ENCODE assay signal across 32 mouse cellular contexts in genomic region chr16:29826927-29827326, GRCm38 (mm10).
DNase-seq lines count a peak whose midpoint lies in the region; ATAC-seq lines count a peak whose summit lies in the region.
"Had no signal": no experiment of that assay in that cellular context is flagged by ENCODE, and none has a peak within 500 bp of the region (broad histone marks: within the 10 kb centered on the region; RNA-seq: fewer than 3 reads in every experiment).

No protein-coding gene starts in this region.

- DNase-seq in kidney, postnatal 25 days: no peak
- peak; percentile 41 for DNase-seq in retina, postnatal 1 day
- no peak for DNase-seq in retina, embryonic 14.5 days (ENCODE audit: low spot score)
- DNase-seq in cerebellum, adult 9-11 months: peak; percentile 57
- DNase-seq in ovary, adult 18-20 months (ENCODE audit: low spot score): no peak
- DNase-seq in spleen, postnatal 4 days (ENCODE audit: low spot score in 2 of 2): no peak
- DNase-seq: adrenal gland, adult 2 months; adrenal gland, postnatal 36 days; B cell, adult 2 months; gastrocnemius, adult 2 months; gastrocnemius, postnatal 36 days; heart, adult 18-20 months; heart, postnatal 4 days; kidney, adult 11 months; left cerebral cortex, postnatal 4 days; liver, postnatal 0 days; lung, postnatal 36 days; right cerebral cortex, adult 18-20 months; spleen, adult 18-20 months; thymus, adult 18-20 months; thymus, postnatal 25 days had no signal

- peak; percentile 81; the same call in 1 of the 2 replicates for ATAC-seq in kidney, embryonic 14.5 days (ENCODE audit: low FRiP score, low TSS enrichment)
- ATAC-seq: activated CD4-positive, CD25-positive, alpha-beta regulatory T cell, adult 4 months; forebrain, embryonic 16.5 days; inflammation-experienced regulatory T-cells, adult 6 months; liver, embryonic 12.5 days; liver, postnatal 0 days; midbrain, embryonic 13.5 days had no signal

- H3K4me1 ChIP-seq in kidney, embryonic 14.5 days (ENCODE audit: control insufficient read depth, insufficient read depth, low read length): 0 out of 2 replicates have a peak, but pooled peaks cover 2% of the 10 kb centered on the region
- H3K4me1 ChIP-seq: liver, embryonic 12.5 days; midbrain, embryonic 13.5 days had no signal

- H3K27ac ChIP-seq in kidney, embryonic 14.5 days (ENCODE audit: low read depth, low read length): no peak overlapping the region
- H3K27ac ChIP-seq: embryonic facial prominence, embryonic 13.5 days; gastrocnemius, adult 2 months; hindbrain, embryonic 14.5 days; liver, embryonic 12.5 days; midbrain, embryonic 13.5 days; stomach, postnatal 0 days had no signal

- H3K36me3 ChIP-seq in kidney, embryonic 14.5 days (ENCODE audit: control insufficient read depth, insufficient read depth, low read length): no peaks in the 10 kb centered on the region
- H3K36me3 ChIP-seq: embryonic facial prominence, embryonic 13.5 days; heart, embryonic 12.5 days; liver, embryonic 12.5 days; midbrain, embryonic 13.5 days had no signal

- H3K27me3 ChIP-seq in kidney, embryonic 14.5 days (ENCODE audit: control insufficient read depth, insufficient read depth, low read length): no peaks in the 10 kb centered on the region
- H3K27me3 ChIP-seq: embryonic facial prominence, embryonic 13.5 days; heart, embryonic 12.5 days had no signal

- H3K9me3 ChIP-seq in kidney, embryonic 14.5 days (ENCODE audit: control insufficient read depth, low read length): peaks cover 6% of the 10 kb centered on the region; the same call in 1 of the 2 replicates
- H3K9me3 ChIP-seq: embryonic facial prominence, embryonic 13.5 days; liver, embryonic 12.5 days had no signal

- no peak overlapping the region for H3K4me3 ChIP-seq in kidney, embryonic 14.5 days (ENCODE audit: low read length)
- H3K4me3 ChIP-seq: embryonic facial prominence, embryonic 13.5 days; erythroblast, embryonic 14.5 days; gastrocnemius, adult 2 months; heart, embryonic 12.5 days; liver, embryonic 12.5 days; midbrain, embryonic 13.5 days had no signal

- WGBS in kidney, embryonic 14.5 days: 36% methylated on average over 5 of the region's 5 CpGs

- H3K4me2 ChIP-seq in kidney, embryonic 14.5 days (replicated peaks; ENCODE audit: low read depth, low read length): no peak overlapping the region
- H3K4me2 ChIP-seq: embryonic facial prominence, embryonic 13.5 days; heart, embryonic 12.5 days; hindbrain, embryonic 14.5 days; liver, embryonic 12.5 days; midbrain, embryonic 13.5 days had no signal

- H3K9ac ChIP-seq in kidney, embryonic 14.5 days (ENCODE audit: low read depth, low read length): no peak overlapping the region
- H3K9ac ChIP-seq: embryonic facial prominence, embryonic 13.5 days; heart, embryonic 12.5 days; hindbrain, embryonic 14.5 days; liver, embryonic 12.5 days; liver, postnatal 0 days; midbrain, embryonic 13.5 days had no signal

Comparison
In these comparisons a context has a peak if more than half of its experiments do, and no peak if none do; other contexts are left out.
1. DNase-seq: peak in retina, postnatal 1 day (single experiment) and cerebellum, adult 9-11 months (single experiment); none in kidney, postnatal 25 days (0 of 2), retina, embryonic 14.5 days (single experiment), ovary, adult 18-20 months (single experiment) and spleen, postnatal 4 days (0 of 2).